ENCODE assay signal across 8 mouse cellular contexts in genomic region chr15:37134913-37135589, GRCm38 (mm10).
A peak's percentile ranks its signal among the peaks of the same experiment; 100 is the strongest.
DNase-seq lines count a peak whose midpoint lies in the region; ATAC-seq lines count a peak whose summit lies in the region.

No protein-coding gene starts in this region.

- ATAC-seq in embryonic facial prominence, embryonic 14.5 days (ENCODE audit: low read depth), result peak; percentile 34; the same call in 1 of the 2 replicates
- ATAC-seq in hindbrain, embryonic 13.5 days (ENCODE audit: low FRiP score), result peak; percentile 59

- no peaks in the 10 kb centered on the region for H3K27me3 ChIP-seq in embryonic facial prominence, embryonic 14.5 days (replicated peaks; ENCODE audit: control insufficient read depth, insufficient read depth, low read length)
- no peaks in the 10 kb centered on the region for H3K27me3 ChIP-seq in hindbrain, embryonic 13.5 days
- H3K27me3 ChIP-seq in midbrain, embryonic 10.5 days (ENCODE audit: low read depth, poor library complexity, severe bottlenecking), result no peaks in the 10 kb centered on the region

- H3K4me1 ChIP-seq in embryonic facial prominence, embryonic 14.5 days (ENCODE audit: control insufficient read depth, insufficient read depth, low read length), result 0 out of 2 replicates have a peak, but pooled peaks cover 3% of the 10 kb centered on the region
- H3K4me1 ChIP-seq in hindbrain, embryonic 13.5 days (replicated peaks), result peaks cover 23% of the 10 kb centered on the region
- peaks cover 41% of the 10 kb centered on the region for H3K4me1 ChIP-seq in midbrain, embryonic 10.5 days

- H3K4me2 ChIP-seq in embryonic facial prominence, embryonic 14.5 days (ENCODE audit: low read depth, low read length), result peak overlapping the region; percentile 74
- H3K4me2 ChIP-seq in hindbrain, embryonic 13.5 days, result peak overlapping the region; percentile 74

- H3K27ac ChIP-seq in embryonic facial prominence, embryonic 14.5 days (replicated peaks; ENCODE audit: low read depth, low read length), result peak overlapping the region; percentile 84
- peak overlapping the region; percentile 91 for H3K27ac ChIP-seq in hindbrain, embryonic 13.5 days
- peak overlapping the region; percentile 97 for H3K27ac ChIP-seq in midbrain, embryonic 10.5 days (replicated peaks)

- WGBS in embryonic facial prominence, embryonic 14.5 days, result 23% methylated on average over 20 of the region's 20 CpGs
- WGBS in hindbrain, embryonic 13.5 days, result 28% methylated on average over 20 of the region's 20 CpGs
- 29% methylated on average over 20 of the region's 20 CpGs for WGBS in midbrain, embryonic 10.5 days

- peak overlapping the region; percentile 75 for H3K9ac ChIP-seq in embryonic facial prominence, embryonic 14.5 days (ENCODE audit: low read depth, low read length)
- peak overlapping the region; percentile 82 for H3K9ac ChIP-seq in hindbrain, embryonic 13.5 days

- peak overlapping the region; percentile 48 for H3K4me3 ChIP-seq in embryonic facial prominence, embryonic 14.5 days (ENCODE audit: low read depth, low read length)
- peak overlapping the region; percentile 48 for H3K4me3 ChIP-seq in hindbrain, embryonic 13.5 days
- H3K4me3 ChIP-seq in midbrain, embryonic 10.5 days, result peak overlapping the region; percentile 64

- no peaks in the 10 kb centered on the region for H3K36me3 ChIP-seq in embryonic facial prominence, embryonic 14.5 days (ENCODE audit: control insufficient read depth, insufficient read depth, low read length)
- no peaks in the 10 kb centered on the region for H3K36me3 ChIP-seq in hindbrain, embryonic 13.5 days
- no peaks in the 10 kb centered on the region for H3K36me3 ChIP-seq in midbrain, embryonic 10.5 days

- H3K9me3 ChIP-seq in embryonic facial prominence, embryonic 14.5 days (ENCODE audit: control insufficient read depth, low read length), result peaks cover 17% of the 10 kb centered on the region
- H3K9me3 ChIP-seq in hindbrain, embryonic 13.5 days, result no peaks in the 10 kb centered on the region
- no peaks in the 10 kb centered on the region for H3K9me3 ChIP-seq in midbrain, embryonic 10.5 days (replicated peaks)

- peak; percentile 6 for DNase-seq in gastrocnemius, adult 18-20 months (ENCODE audit: low spot score)
- no peak for DNase-seq in gastrocnemius, adult 8-10 months (ENCODE audit: low spot score in 2 of 2)
- peak; percentile 59 for DNase-seq in adrenal gland, adult 8-10 months
- peak; percentile 80 for DNase-seq in embryonic facial prominence, embryonic 14.5 days (ENCODE audit: low spot score)
- peak; percentile 27 to 34 for DNase-seq in left cerebral cortex, postnatal 36 days (ENCODE audit: low spot score in 2 of 2)
- peak; percentile 24 for DNase-seq in midbrain, embryonic 10.5 days (ENCODE audit: low spot score)
- peak; percentile 39 for DNase-seq in urinary bladder, postnatal 25 days (ENCODE audit: low spot score)

- intact Hi-C loops in left cerebral cortex, postnatal 36 days (cut with DNase I), result loop anchor here (10.0 kb wide), 1 partner anchor 770 kb away; no protein-coding TSS in a partner anchor

Comparison
In these comparisons a context has a peak if more than half of its experiments do, and no peak if none do; other contexts are left out.
1. DNase-seq: peak in gastrocnemius, adult 18-20 months (single experiment), adrenal gland, adult 8-10 months (single experiment), embryonic facial prominence, embryonic 14.5 days (single experiment), left cerebral cortex, postnatal 36 days (2 of 2), midbrain, embryonic 10.5 days (single experiment) and urinary bladder, postnatal 25 days (single experiment); none in gastrocnemius, adult 8-10 months (0 of 2).
2. Peak in every context shown above with its lines, with median percentiles within 50 percentile points of each other: H3K27ac ChIP-seq and H3K4me3 ChIP-seq.